Mouse (Mus musculus) heart, postnatal 0 days (tissue): ENCODE measurements at regions not wholly inside any gene's neighbourhood (a gene's known extent, or its start where the extent isn't known, plus 50 kb on each side); places are given as distances from the start of the nearest gene placed in this dataset.
A peak's percentile ranks its signal among the peaks of the same experiment; 100 is the strongest.

Source experiments
- ATAC-seq: fragments of 200-750 bp; cut with Nextera tagmentation; 2 replicates; pipeline ENCODE4 v1.8.0; 2017; ENCODE audit warnings: low read depth, moderate number of reproducible peaks, moderate library complexity; ENCODE audit not compliant: insufficient read depth
- DNase-seq: peaks from one replicate; pipeline ENCODE4 v3.0.0-alpha.2; 2016; ENCODE audit warnings: low spot score
- H3K27ac ChIP-seq: fragments of 300-500 bp; sonication (generic); 2 replicates; pipeline ENCODE4 v1.5.1; 2014; ENCODE audit warnings: low read depth, mild to moderate bottlenecking
- H3K27me3 ChIP-seq: fragments of 300-500 bp; sonication (generic); 2 replicates; pipeline ENCODE4 v1.6.1; 2014; ENCODE audit warnings: low read length, mixed read lengths; ENCODE audit not compliant: control insufficient read depth, insufficient read depth
- H3K36me3 ChIP-seq: fragments of 300-500 bp; sonication (generic); replicated peaks from 2 replicates; pipeline ENCODE4 v1.6.1; 2014; ENCODE audit warnings: low read length, mixed read lengths; ENCODE audit not compliant: control insufficient read depth, insufficient read depth
- H3K4me1 ChIP-seq: fragments of 300-500 bp; sonication (generic); 2 replicates; pipeline ENCODE4 v1.6.1; 2014; ENCODE audit warnings: antibody characterized with exemption; ENCODE audit not compliant: control insufficient read depth, insufficient read depth
- H3K4me2 ChIP-seq: fragments of 300-500 bp; sonication (generic); 2 replicates; pipeline ENCODE4 v1.6.1; 2014; ENCODE audit warnings: low read depth, mild to moderate bottlenecking, low read length, moderate library complexity
- H3K4me3 ChIP-seq: fragments of 300-500 bp; sonication (generic); 2 replicates; pipeline ENCODE4 v1.5.1; 2014; ENCODE audit warnings: low read depth, low read length
- H3K9ac ChIP-seq: fragments of 300-500 bp; sonication (generic); replicated peaks from 2 replicates; pipeline ENCODE4 v1.6.1; 2014; ENCODE audit warnings: low read depth, low read length, mixed read lengths
- H3K9me3 ChIP-seq: fragments of 300-500 bp; sonication (generic); replicated peaks from 2 replicates; pipeline ENCODE4 v1.6.1; 2016; ENCODE audit warnings: low read length; ENCODE audit not compliant: control insufficient read depth
- CTCF ChIP-seq: IDR thresholded peaks from 2 replicates; pipeline ENCODE4 v1.5.1; 2016; ENCODE audit warnings: antibody characterized with exemption, control low read depth, low read depth
- EP300 ChIP-seq: IDR thresholded peaks from 2 replicates; pipeline ENCODE4 v1.6.1; 2016; ENCODE audit warnings: antibody characterized with exemption, low read depth
- WGBS: fragments of 180-500 bp; shearing (Covaris S2); extraction: QIAGEN DNeasy Blood & Tissue Kit; methylation state at CpG from one replicate; pipeline ENCODE4 v1.1.7; 2014; 5-methylcytosine and 5-hydroxymethylcytosine counted together

- H3K4me3 ChIP-seq, result no peak overlapping the region
- WGBS, result 75% methylated on average over 4 of the region's 4 CpGs
- ATAC-seq (no peak), DNase-seq (no peak)
- no peaks in the 10 kb centered on the region for H3K36me3 ChIP-seq
- H3K27ac ChIP-seq, result no peak overlapping the region
- H3K9me3 ChIP-seq, result no peaks in the 10 kb centered on the region
- H3K9ac ChIP-seq, result no peak overlapping the region
- no peaks in the 10 kb centered on the region for H3K4me1 ChIP-seq
- TF ChIP-seq CTCF, result no peak
- TF ChIP-seq EP300, result no peak
- H3K27me3 ChIP-seq, result no peaks in the 10 kb centered on the region
- H3K4me2 ChIP-seq, result no peak overlapping the region
Measured at GRCm38 (mm10) chr17:82731561-82731960, 483.5 kb upstream of the Pkdcc start.

- Histone ChIP-seq H3K4me1 (no peaks in the 10 kb centered on the region), H3K27ac (no peak overlapping the region), H3K9me3 (no peaks in the 10 kb centered on the region), H3K36me3 (no peaks in the 10 kb centered on the region), H3K4me2 (no peak overlapping the region), H3K4me3 (no peak overlapping the region), H3K27me3 (no peaks in the 10 kb centered on the region), H3K9ac (no peak overlapping the region)
- WGBS, result 91% methylated on average over 1 of the region's 1 CpGs
- ATAC-seq, result no peak
- TF ChIP-seq EP300 (no peak), CTCF (peak; percentile 18; the same call in 1 of the 2 replicates)
- no peak for DNase-seq
Measured at GRCm38 (mm10) chr17:82742445-82742844, 472.6 kb upstream of the Pkdcc start.

- WGBS, result 66% methylated on average over 3 of the region's 3 CpGs
Measured at GRCm38 (mm10) chr17:82757400-82757799, 457.7 kb upstream of the Pkdcc start.

GRCm38 (mm10) chr17:82779096-82779495, 436.0 kb upstream of the Pkdcc start:
- H3K4me3 ChIP-seq, result no peak overlapping the region
- no peaks in the 10 kb centered on the region for H3K4me1 ChIP-seq
- H3K27me3 ChIP-seq, result no peaks in the 10 kb centered on the region
- H3K9me3 ChIP-seq, result no peaks in the 10 kb centered on the region
- ATAC-seq (no peak), DNase-seq (no peak)
- WGBS, result 59% methylated on average over 2 of the region's 2 CpGs
- no peak for TF ChIP-seq CTCF
- no peak for TF ChIP-seq EP300
- no peaks in the 10 kb centered on the region for H3K36me3 ChIP-seq
- no peak overlapping the region for H3K9ac ChIP-seq
- no peak overlapping the region for H3K27ac ChIP-seq
- H3K4me2 ChIP-seq, result no peak overlapping the region

More at GRCm38 (mm10) chr17:82757400-82757799, 457.7 kb upstream of the Pkdcc start:
- H3K27ac ChIP-seq, result no peak overlapping the region
- TF ChIP-seq CTCF, result no peak
- no peak for TF ChIP-seq EP300
- no peak overlapping the region for H3K4me3 ChIP-seq
- DNase-seq, result no peak
- no peaks in the 10 kb centered on the region for H3K36me3 ChIP-seq
- H3K27me3 ChIP-seq, result no peaks in the 10 kb centered on the region
- H3K4me2 ChIP-seq, result no peak overlapping the region
- no peak for ATAC-seq
- H3K9me3 ChIP-seq, result no peaks in the 10 kb centered on the region
- no peak overlapping the region for H3K9ac ChIP-seq
- no peaks in the 10 kb centered on the region for H3K4me1 ChIP-seq

- no peak for ATAC-seq
- Histone ChIP-seq H3K4me2 (no peak overlapping the region), H3K9ac (no peak overlapping the region), H3K27me3 (no peaks in the 10 kb centered on the region), H3K4me1 (no peaks in the 10 kb centered on the region), H3K36me3 (no peaks in the 10 kb centered on the region), H3K9me3 (no peaks in the 10 kb centered on the region), H3K27ac (no peak overlapping the region), H3K4me3 (no peak overlapping the region)
- WGBS, result 62% methylated on average over 3 of the region's 3 CpGs
- no peak for DNase-seq
- TF ChIP-seq CTCF (no peak), EP300 (no peak)
Measured at GRCm38 (mm10) chr17:82822129-82822528, 393.0 kb upstream of the Pkdcc start.

GRCm38 (mm10) chr17:82824057-82824456, 391.0 kb upstream of the Pkdcc start:
- ATAC-seq (no peak), DNase-seq (no peak)
- H3K4me2 ChIP-seq, result no peak overlapping the region
- no peaks in the 10 kb centered on the region for H3K9me3 ChIP-seq
- no peak overlapping the region for H3K27ac ChIP-seq
- no peaks in the 10 kb centered on the region for H3K36me3 ChIP-seq
- H3K27me3 ChIP-seq, result no peaks in the 10 kb centered on the region
- no peak for TF ChIP-seq CTCF
- no peak for TF ChIP-seq EP300
- H3K4me3 ChIP-seq, result no peak overlapping the region
- WGBS, result 73% methylated on average over 7 of the region's 7 CpGs
- H3K9ac ChIP-seq, result no peak overlapping the region
- no peaks in the 10 kb centered on the region for H3K4me1 ChIP-seq
